Mouse (Mus musculus) embryonic facial prominence, embryonic 11.5 days (tissue): ENCODE measurements around the gene Rnf213. TPM values are rescaled to one million over a fixed set of nuclear protein-coding genes. Genes with fewer than 3 reads are reported as not detected.

ENCODE experiments used
- ATAC-seq: fragments of 200-750 bp; cut with Nextera tagmentation; replicated peaks from 2 replicates; pipeline ENCODE4 v1.8.0; 2017; ENCODE audit warnings: low read depth; ENCODE audit not compliant: insufficient number of reproducible peaks, low FRiP score, low TSS enrichment
- DNase-seq: peaks from one replicate; pipeline ENCODE4 v3.0.0-alpha.2; 2015; ENCODE audit warnings: low spot score
- H3K27ac ChIP-seq: fragments of 300-500 bp; sonication (generic); replicated peaks from 2 replicates; pipeline ENCODE4 v1.5.1; 2014; ENCODE audit warnings: mild to moderate bottlenecking, low read depth, low read length, control low read depth
- H3K27me3 ChIP-seq: fragments of 300-500 bp; sonication (generic); 2 replicates; pipeline ENCODE4 v1.6.1; 2014; ENCODE audit warnings: mild to moderate bottlenecking, low read length, moderate library complexity, mixed read lengths; ENCODE audit not compliant: control insufficient read depth, insufficient read depth
- H3K36me3 ChIP-seq: fragments of 300-500 bp; sonication (generic); replicated peaks from 2 replicates; pipeline ENCODE4 v1.6.1; 2014; ENCODE audit warnings: low read depth, mild to moderate bottlenecking, low read length, moderate library complexity, mixed read lengths; ENCODE audit not compliant: control insufficient read depth, insufficient read depth
- H3K4me1 ChIP-seq: fragments of 300-500 bp; sonication (generic); 2 replicates; pipeline ENCODE4 v1.6.1; 2014; ENCODE audit warnings: low read length, mixed read lengths; ENCODE audit not compliant: control insufficient read depth, insufficient read depth
- H3K4me2 ChIP-seq: fragments of 300-500 bp; sonication (generic); 2 replicates; pipeline ENCODE4 v1.6.1; 2014; ENCODE audit warnings: low read depth, mild to moderate bottlenecking, control low read depth, low read length, moderate library complexity
- H3K4me3 ChIP-seq: fragments of 300-500 bp; sonication (generic); 2 replicates; pipeline ENCODE4 v1.5.1; 2014; ENCODE audit warnings: low read depth, low read length, control low read depth
- H3K9ac ChIP-seq: fragments of 300-500 bp; sonication (generic); replicated peaks from 2 replicates; pipeline ENCODE4 v1.6.1; 2014; ENCODE audit warnings: mild to moderate bottlenecking, control low read depth, low read length
- H3K9me3 ChIP-seq: fragments of 300-500 bp; sonication (generic); replicated peaks from 2 replicates; pipeline ENCODE4 v1.6.1; 2016; ENCODE audit warnings: mild to moderate bottlenecking, low read length, inconsistent platforms, mixed read lengths; ENCODE audit not compliant: control insufficient read depth
- WGBS: fragments of 180-500 bp; shearing (Covaris S2); extraction: QIAGEN DNeasy Blood & Tissue Kit; methylation state at CpG from one replicate; pipeline ENCODE4 v1.1.7; 2014; 5-methylcytosine and 5-hydroxymethylcytosine counted together
- polyA plus RNA-seq: library from polyadenylated mRNA; unstranded; fragments of >200 nt; fragmentation: Nextera tagmentation; extraction: Ambion mirVana; gene quantifications from 2 replicates; pipeline ENCODE4 v1.2.1, GENCODE M21; 2014

The Rnf213 gene
- polyA plus RNA-seq, 1 experiment from 2014 or later = 1.8 TPM

GRCm38 (mm10) chr11:119477876-119478275, 85.0 kb downstream of the Rnf213 start:
- no peaks in the 10 kb centered on the region for H3K9me3 ChIP-seq
- H3K4me2 ChIP-seq = no peak overlapping the region
- H3K9ac ChIP-seq = no peak overlapping the region
- no peak overlapping the region for H3K27ac ChIP-seq
- no peaks in the 10 kb centered on the region for H3K4me1 ChIP-seq
- no peak for DNase-seq
- ATAC-seq = no peak
- WGBS = 93% methylated on average over 4 of the region's 4 CpGs
- no peaks in the 10 kb centered on the region for H3K27me3 ChIP-seq
- no peaks in the 10 kb centered on the region for H3K36me3 ChIP-seq
- no peak overlapping the region for H3K4me3 ChIP-seq

- no peaks in the 10 kb centered on the region for H3K4me1 ChIP-seq
- peak within 1 kb of the TSS; percentile 84 for H3K4me3 ChIP-seq
- H3K9ac ChIP-seq = peak within 1 kb of the TSS; percentile 93
- no peaks in the 10 kb centered on the region for H3K27me3 ChIP-seq
- ATAC-seq = peak; percentile 92
- peak within 1 kb of the TSS; percentile 84 for H3K27ac ChIP-seq
- H3K9me3 ChIP-seq = no peaks in the 10 kb centered on the region
- H3K36me3 ChIP-seq = no peaks in the 10 kb centered on the region
- peak within 1 kb of the TSS; percentile 66 for H3K4me2 ChIP-seq
- peak; percentile 99 for DNase-seq
- WGBS = under 1% methylated on average over 66 of the region's 66 CpGs
Measured at GRCm38 (mm10) chr11:119490861-119491689, 98.2 kb downstream of the Rnf213 start, which contains the start of gene Endov. Gene Endov (plus strand): TSS chr11:119491347.

GRCm38 (mm10) chr11:119491690-119492087, 98.8 kb downstream of the Rnf213 start:
- peak; percentile 37 for ATAC-seq
- Histone ChIP-seq H3K36me3 (no peaks in the 10 kb centered on the region), H3K4me1 (no peaks in the 10 kb centered on the region), H3K4me3 (peak overlapping the region; percentile 84), H3K27ac (peak overlapping the region; percentile 84), H3K9ac (peak overlapping the region; percentile 93), H3K4me2 (peak overlapping the region; percentile 66), H3K9me3 (no peaks in the 10 kb centered on the region), H3K27me3 (no peaks in the 10 kb centered on the region)
- WGBS = 5% methylated on average over 27 of the region's 27 CpGs
- DNase-seq = no peak

GRCm38 (mm10) chr11:119492830-119493229, 99.9 kb downstream of the Rnf213 start:
- no peaks in the 10 kb centered on the region for H3K9me3 ChIP-seq
- H3K4me2 ChIP-seq = no peak overlapping the region; the same call in 1 of the 2 replicates
- DNase-seq = no peak
- H3K4me3 ChIP-seq = peak overlapping the region; percentile 84; the same call in 1 of the 2 replicates
- no peak overlapping the region for H3K27ac ChIP-seq
- H3K36me3 ChIP-seq = no peaks in the 10 kb centered on the region
- WGBS = 95% methylated on average over 6 of the region's 6 CpGs
- ATAC-seq = no peak
- H3K27me3 ChIP-seq = no peaks in the 10 kb centered on the region
- H3K4me1 ChIP-seq = no peaks in the 10 kb centered on the region
- no peak overlapping the region for H3K9ac ChIP-seq

- no peak for ATAC-seq
- no peak overlapping the region for H3K27ac ChIP-seq
- H3K4me3 ChIP-seq = no peak overlapping the region
- no peak overlapping the region for H3K9ac ChIP-seq
- no peak for DNase-seq
- H3K36me3 ChIP-seq = no peaks in the 10 kb centered on the region
- no peaks in the 10 kb centered on the region for H3K4me1 ChIP-seq
- no peaks in the 10 kb centered on the region for H3K9me3 ChIP-seq
- H3K27me3 ChIP-seq = no peaks in the 10 kb centered on the region
- 65% methylated on average over 4 of the region's 4 CpGs for WGBS
- no peak overlapping the region for H3K4me2 ChIP-seq
Measured at GRCm38 (mm10) chr11:119493516-119493915, 100.6 kb downstream of the Rnf213 start.

GRCm38 (mm10) chr11:119496147-119496546, 103.2 kb downstream of the Rnf213 start:
- H3K27ac ChIP-seq = no peak overlapping the region
- no peak overlapping the region for H3K4me3 ChIP-seq
- H3K27me3 ChIP-seq = no peaks in the 10 kb centered on the region
- ATAC-seq (no peak), DNase-seq (no peak)
- H3K4me2 ChIP-seq = no peak overlapping the region
- no peaks in the 10 kb centered on the region for H3K9me3 ChIP-seq
- 91% methylated on average over 5 of the region's 5 CpGs for WGBS
- no peaks in the 10 kb centered on the region; the same call in 1 of the 2 replicates for H3K36me3 ChIP-seq
- no peak overlapping the region for H3K9ac ChIP-seq
- no peaks in the 10 kb centered on the region for H3K4me1 ChIP-seq

GRCm38 (mm10) chr11:119497451-119497850, 104.6 kb downstream of the Rnf213 start:
- Histone ChIP-seq H3K4me2 (no peak overlapping the region), H3K4me3 (no peak overlapping the region), H3K27ac (no peak overlapping the region), H3K9me3 (no peaks in the 10 kb centered on the region), H3K27me3 (no peaks in the 10 kb centered on the region), H3K4me1 (no peaks in the 10 kb centered on the region), H3K36me3 (no peaks in the 10 kb centered on the region; the same call in 1 of the 2 replicates), H3K9ac (no peak overlapping the region)
- ATAC-seq (no peak), DNase-seq (no peak)
- WGBS = 77% methylated on average over 4 of the region's 4 CpGs

GRCm38 (mm10) chr11:119499297-119499696, 106.4 kb downstream of the Rnf213 start:
- DNase-seq (no peak), ATAC-seq (no peak)
- Histone ChIP-seq H3K4me3 (no peak overlapping the region), H3K4me1 (no peaks in the 10 kb centered on the region), H3K9me3 (no peaks in the 10 kb centered on the region), H3K4me2 (no peak overlapping the region), H3K36me3 (no peaks in the 10 kb centered on the region; the same call in 1 of the 2 replicates), H3K27ac (no peak overlapping the region), H3K27me3 (no peaks in the 10 kb centered on the region), H3K9ac (no peak overlapping the region)
- 89% methylated on average over 4 of the region's 4 CpGs for WGBS
